Mouse (Mus musculus): ENCODE data around the gene Cmtm3.

Cmtm3 gene

GRCm38 (mm10) chr8:104343957-104344356 lies 4.7 kb downstream of the Cmtm3 start:
- DNase-seq: peak; percentile 90

GRCm38 (mm10) chr8:104344622-104345021 lies 5.4 kb downstream of the Cmtm3 start:
- DNase-seq: no peak

DNA sequence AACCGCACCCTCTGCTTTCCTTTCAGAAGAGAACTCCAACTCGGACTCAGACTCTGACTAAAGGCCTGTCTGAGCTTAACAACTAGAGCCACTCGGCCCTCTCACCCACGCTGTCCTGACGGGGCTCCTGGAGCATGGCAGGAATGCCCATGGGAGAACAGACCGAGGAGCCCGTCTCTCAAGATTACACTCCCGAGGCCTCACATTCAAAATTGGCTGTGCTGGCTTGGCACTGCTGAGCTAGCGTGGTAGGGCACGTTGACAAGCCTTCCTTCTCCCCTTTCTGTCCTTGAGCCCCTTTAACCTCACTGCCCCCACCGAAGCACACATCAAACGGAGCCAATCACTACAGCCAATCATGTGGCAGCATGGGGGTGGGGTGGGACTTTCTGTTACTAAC lies 7.5 kb downstream of the Cmtm3 start:
- DNase-seq: no peak

- DNase-seq: no peak
These were observed 9.8 kb downstream of the Cmtm3 start for GRCm38 (mm10) chr8:104348971-104349370.

GRCm38 (mm10) chr8:104350047-104350446 lies 10.8 kb downstream of the Cmtm3 start:
- DNase-seq: no peak

DNA sequence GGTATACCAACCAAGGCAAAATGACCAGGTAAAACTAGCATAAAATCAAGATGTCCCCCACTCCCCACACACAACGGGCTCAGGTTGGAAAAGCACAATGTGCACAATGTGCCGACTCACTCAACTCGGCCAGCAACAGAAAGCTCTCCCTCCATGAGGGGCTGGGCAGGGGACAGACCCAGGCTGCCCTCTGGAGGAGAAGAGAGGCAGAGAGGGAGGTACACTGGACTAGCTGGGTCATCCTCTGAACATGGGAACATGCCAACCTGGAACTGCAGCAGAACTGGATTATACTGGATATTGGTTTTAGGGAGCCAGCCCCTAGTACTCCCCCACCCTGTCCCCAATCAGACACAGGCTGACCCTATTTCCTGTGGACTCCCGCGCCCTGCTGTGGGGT lies 14.0 kb downstream of the Cmtm3 start:
- DNase-seq: no peak

- no peak for DNase-seq
These were observed 15.3 kb downstream of the Cmtm3 start for GRCm38 (mm10) chr8:104354504-104354903.

DNA sequence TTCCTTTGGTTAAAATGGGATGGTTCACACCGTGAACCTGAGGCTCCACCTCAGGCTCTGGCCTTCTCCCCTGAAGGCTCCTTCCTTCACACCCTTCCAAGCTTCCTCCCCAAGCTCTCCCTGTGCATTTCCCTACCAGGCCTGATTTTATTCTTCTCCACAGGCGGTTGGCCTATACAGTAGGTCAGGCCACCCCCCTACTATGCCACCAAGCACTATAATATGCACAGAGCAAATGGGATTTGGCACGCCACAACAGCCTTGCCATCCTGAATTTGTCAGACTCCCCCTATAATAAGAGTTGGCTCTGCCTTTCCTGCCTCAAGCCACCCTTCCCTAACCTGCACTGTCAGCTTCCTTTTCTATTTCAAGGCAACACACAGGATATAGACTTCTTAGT lies 19.4 kb downstream of the Cmtm3 start:
- DNase-seq: no peak

DNA sequence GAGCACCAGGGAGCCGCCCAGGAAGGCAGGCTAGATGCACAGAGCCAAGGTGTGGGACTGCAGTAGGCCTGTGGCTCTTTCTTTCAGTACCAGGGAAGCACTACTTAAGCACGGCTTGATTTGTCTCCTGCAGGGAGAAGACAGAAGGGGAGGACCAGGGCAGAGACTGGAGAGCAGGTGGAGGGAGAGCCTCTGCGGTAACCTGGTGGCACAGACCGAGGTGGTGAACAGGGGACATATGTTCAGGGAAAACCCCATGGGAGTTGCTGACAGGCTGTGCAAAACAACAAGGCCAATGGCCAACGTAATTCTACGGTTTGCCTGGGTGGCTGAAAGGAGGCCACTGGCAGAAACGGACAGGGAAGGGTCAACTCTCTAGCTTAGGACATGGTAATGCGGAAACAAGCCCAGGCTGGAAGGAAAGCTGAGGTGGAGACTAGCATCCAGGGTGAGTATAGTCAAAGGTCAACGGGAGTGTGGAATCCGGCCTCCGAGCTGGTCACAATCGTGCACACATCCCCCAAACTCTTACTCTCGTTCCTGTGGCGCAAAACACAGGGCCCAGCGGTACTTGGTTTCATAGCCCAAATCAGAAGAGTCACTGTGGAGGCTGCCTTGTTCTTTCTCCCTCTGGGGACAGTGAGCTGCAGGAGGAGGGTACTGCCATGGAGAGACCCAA lies 20.7 kb downstream of the Cmtm3 start:
- DNase-seq: no peak

GRCm38 (mm10) chr8:104365695-104366094 lies 26.5 kb downstream of the Cmtm3 start:
- no peak for DNase-seq

DNA sequence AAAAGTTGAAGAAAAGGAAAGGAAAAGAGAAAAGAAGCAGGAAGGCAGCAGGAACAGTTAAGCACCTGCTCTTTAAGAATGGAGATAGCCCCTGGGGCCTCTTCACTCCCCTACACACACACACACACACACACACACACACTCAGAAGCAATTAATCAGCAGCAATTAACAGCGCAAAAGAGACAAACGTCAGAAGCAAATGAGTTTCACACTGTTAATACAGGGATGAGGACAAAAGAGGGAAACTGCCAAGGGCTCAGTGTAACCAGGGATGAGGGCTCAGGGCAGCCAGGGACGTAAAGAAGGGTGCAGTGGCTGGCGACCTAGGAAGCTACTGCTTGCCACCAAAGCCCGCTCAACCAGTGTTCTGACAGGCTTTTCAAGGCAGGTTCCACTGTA lies 28.2 kb downstream of the Cmtm3 start:
- DNase-seq: no peak

- DNase-seq: no peak
These were observed 30.4 kb downstream of the Cmtm3 start for GRCm38 (mm10) chr8:104369591-104369990.

DNA sequence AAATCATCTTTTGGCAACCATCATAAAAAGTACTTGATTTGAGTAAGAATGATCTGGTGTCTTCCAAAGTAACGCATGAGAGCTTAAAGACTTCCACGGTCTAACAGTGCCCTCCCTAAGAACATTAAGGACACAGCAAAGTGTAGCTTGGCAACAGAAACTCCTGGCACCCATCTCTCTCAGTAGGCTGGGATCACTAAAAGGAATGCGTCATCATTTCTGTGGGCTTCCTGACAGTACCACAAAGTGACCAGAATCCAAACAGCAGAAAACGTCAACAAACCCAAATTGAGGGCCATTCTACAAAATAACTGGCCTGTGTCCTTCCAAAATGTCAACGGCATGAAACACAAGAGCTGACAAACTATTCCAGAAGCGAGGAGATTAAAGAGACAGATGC lies 30.9 kb downstream of the Cmtm3 start:
- DNase-seq: no peak

DNA sequence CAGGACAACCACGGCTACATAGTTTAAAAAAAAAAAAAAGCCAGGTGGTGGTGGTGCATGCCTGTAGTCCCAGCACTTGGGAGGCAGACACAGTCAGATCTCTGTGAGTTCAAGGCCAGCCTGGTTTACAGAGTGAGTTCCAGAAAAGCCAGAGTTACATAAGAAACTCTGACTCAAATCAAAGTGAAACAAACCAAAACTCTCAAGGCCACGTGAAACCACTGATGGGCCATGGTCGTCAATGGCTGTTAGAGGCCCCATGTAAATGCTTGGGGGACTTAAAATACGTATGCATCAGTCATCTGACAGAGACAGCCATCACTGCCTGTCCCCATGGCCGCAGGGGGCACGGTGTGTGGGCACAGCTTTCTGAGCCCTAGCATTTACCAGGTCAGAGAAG lies 31.9 kb downstream of the Cmtm3 start:
- DNase-seq: no peak

- DNase-seq: no peak
These were observed 34.6 kb downstream of the Cmtm3 start for GRCm38 (mm10) chr8:104373779-104374178.

DNA sequence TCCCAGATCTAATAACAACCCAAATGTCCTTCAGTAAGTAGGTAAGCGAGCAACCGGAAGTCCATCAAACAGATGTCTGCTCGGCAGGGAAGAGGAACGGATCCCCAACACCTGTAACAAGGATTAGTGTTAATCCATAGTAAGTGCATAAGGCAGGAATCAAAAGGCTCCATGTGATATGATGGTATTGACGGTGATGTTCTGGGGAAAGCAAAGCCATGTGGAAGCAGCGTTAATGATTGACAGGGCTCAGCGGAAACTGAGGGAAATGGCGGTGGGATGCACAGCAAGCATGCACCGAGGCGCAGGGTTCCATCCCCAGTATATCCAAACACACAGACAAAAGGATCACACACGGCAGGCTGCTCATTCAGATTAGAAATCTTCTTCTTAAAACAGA lies 35.1 kb downstream of the Cmtm3 start:
- DNase-seq: no peak

DNA sequence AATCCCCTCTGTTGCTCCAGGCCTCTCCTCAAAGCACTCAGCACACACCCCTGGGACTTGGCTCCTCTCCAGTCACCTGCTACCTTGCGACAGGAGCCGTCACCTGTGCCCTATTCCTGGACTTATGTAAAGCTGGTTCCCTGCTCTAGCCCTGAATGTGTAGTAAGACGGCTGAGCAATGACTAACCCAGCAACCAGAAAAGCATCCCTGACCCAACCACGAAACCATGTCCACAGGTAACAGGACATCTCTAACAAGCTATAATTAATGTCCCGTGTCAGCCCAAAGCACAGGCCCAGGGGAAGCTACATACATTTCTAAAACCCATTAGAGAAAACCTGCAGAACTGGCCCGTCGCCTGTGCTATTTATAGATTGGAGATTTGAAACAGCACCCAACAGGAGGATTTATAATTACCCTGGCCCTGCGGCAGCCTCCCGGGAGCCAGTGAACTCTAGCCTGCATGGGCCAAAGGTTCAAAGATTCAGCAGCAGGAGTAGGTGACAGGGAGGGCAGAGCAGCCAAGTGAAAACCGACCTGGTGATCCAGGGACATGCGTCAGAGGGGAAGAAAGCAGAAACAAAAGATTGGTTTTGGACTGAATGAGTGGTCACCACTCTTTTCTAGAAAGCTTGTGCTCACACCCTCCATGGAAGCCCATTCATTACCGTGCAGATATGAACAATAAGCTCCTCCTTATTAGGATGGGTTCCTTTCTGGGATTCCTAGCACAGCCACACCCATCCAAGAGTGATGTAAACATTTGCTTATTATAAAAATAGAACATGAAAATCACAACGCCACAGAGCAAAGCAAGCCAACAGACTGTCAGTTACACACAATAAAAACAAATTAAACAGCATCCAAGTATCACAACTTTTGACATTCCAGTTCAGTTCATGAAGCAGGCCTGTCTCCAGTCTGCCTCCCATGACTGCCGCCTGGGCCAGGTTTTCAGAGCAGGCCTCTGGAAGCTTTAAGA lies 35.9 kb downstream of the Cmtm3 start:
- no peak for DNase-seq

DNA sequence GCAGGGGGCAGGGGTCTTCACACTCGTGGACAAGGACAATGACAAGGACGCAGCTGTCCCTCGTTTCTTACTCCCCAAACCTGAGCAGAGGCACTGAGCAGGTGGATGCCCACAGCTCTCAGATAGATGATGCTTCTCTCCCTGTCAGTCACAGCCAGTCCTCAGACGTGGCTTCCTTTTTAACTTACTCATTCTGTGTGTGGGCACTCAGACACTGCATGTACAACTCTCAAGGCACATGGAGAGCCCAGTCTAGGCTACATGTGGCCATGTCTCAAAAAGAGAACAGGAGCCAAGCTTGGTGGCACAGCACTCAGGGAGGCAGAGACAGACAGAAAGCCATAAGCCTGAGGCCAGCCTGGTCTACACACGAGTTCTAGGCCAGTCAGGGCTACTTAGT lies 36.7 kb downstream of the Cmtm3 start:
- no peak for DNase-seq

DNA sequence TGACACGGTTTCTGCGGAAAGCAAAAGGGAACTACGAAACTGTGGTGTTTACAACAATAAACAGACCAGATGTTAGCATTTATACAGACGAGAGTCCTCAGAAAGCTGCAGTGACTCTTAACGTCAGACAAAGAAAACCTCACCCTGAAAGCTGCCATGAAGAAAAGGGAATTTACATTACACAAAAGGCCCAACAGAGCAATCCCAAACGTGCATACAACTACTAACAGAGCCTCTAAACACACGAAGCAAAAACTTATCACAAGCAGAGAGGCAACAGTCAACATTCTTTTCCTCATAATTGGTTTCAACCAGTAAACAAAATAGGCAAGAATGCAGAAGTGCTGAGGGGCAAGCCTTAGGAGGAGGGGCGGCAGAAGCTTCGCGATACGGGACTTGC lies 37.5 kb downstream of the Cmtm3 start:
- DNase-seq: no peak

GRCm38 (mm10) chr8:104379301-104379836 lies 40.2 kb downstream of the Cmtm3 start:
- DNase-seq: peak; percentile 57

DNA sequence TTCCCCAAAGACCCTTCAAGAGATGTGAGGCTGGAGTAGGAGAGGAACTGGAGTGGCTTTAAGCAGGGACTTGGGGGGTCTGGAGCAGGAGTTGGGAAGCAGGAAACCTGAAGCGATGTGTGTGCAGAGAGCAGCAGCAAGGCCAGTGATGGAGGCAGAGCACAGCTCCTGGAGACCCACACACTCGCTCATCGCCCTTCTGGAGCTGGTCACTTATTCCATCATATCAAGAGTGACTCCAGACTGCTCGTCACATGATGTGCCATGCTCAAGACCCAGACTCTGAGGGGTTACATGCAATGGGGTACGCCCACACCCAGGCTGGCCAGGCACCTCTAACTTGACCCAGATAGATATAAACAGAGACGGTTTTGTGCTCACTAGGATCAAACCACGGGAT lies 41.1 kb downstream of the Cmtm3 start:
- no peak for DNase-seq

DNA sequence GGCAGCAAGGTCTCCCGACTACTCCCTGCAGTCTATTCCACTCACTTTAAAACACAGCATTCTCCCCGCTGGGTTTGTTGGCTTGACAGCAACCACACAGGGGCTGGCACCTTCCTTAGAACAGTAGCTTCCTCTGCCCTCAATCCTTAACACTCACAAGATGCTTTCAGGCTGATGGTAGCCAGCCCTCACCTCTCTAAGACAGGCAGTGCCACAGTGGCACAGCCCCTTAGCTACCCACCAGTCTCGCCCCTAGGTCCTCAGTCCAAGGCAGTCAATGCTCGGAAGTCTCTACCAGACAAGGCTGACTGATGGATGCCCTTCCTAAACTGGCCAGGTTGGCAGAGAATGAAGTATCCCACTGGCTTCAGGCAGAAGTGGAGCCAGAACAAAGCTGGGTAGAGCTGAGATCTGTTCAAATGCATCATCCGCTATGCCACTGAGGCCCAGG lies 41.8 kb downstream of the Cmtm3 start:
- DNase-seq: no peak

GRCm38 (mm10) chr8:104383296-104383695 lies 44.1 kb downstream of the Cmtm3 start:
- DNase-seq: no peak

DNA sequence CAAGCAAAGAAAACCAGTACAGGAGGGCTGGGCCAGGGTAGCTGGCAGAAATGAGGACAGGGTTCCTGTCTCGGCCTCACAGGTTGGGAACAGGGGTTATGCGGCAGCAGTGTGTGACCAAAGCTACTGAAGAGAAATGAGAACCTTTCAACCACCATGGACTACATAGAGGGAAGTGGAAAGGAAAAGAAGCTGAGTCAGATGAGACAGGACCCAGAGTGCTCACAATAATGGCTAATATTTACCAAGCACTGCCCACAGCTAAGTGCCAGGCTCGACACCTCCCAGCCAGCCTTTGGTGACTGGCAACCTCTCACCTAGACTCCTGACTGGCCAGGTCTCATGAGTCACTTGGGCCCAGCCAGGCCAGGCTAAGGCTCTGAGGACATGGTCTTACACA lies 44.8 kb downstream of the Cmtm3 start:
- DNase-seq: no peak
